Mouse (Mus musculus) spleen, postnatal 4 days (tissue): ENCODE data around the gene Fgfr2.

ENCODE experiments used
- DNase-seq, 2 experiments: peaks; one replicate each; pipeline ENCODE4 v3.0.0; 2022; ENCODE audit warnings: low spot score in 2 of 2

Fgfr2 gene

GRCm38 (mm10) chr7:130985716-130986115 is 2137.4 kb downstream of the Fgfr2 start:
- DNase-seq, result no peak

- DNase-seq, result no peak
These were observed 2138.0 kb downstream of the Fgfr2 start for GRCm38 (mm10) chr7:130985193-130985592.

DNA sequence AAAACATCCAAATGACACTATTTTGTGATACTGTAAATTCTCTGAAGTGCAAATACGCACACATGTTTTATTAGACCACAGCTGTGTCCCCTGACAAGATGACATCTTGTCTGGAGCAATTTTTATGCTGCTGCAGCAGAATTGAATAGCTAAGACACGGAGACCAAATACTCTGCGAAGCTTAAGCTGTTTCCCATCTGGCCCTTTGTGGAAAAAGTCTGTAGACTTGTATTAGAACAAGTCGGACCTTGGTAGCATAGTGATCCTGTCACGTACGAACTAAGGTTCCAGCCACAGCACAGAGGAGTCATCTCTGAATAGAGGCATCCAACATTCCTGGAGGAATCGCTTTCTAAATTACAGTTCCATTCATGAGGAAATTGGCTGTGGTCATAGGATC is 2138.9 kb downstream of the Fgfr2 start:
- DNase-seq, result no peak

- DNase-seq, result no peak
These were observed 2140.3 kb downstream of the Fgfr2 start for GRCm38 (mm10) chr7:130982881-130983280.

- no peak for DNase-seq
These were observed 2140.8 kb downstream of the Fgfr2 start for GRCm38 (mm10) chr7:130982371-130982770.

DNA sequence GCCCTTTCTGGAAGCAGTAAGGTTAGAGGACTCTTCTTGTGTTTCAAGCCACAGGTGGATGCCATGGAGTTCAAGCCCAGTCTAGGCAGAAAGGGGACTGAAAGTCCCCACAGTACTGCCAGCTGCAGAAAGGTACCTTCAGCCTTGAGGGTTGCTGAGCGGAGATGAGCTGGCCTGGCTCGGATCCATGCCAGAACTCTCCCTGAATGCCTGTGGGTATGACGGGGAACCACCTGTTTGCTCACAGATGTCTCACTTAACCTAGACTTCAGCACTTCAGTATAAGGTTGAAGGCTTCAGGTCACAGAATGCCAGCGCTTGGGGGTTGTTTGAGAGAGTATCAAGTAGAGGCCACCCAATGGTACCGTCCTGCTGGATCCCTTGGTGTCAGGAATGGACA is 2143.0 kb downstream of the Fgfr2 start:
- no peak for DNase-seq

GRCm38 (mm10) chr7:130978545-130978944 is 2144.6 kb downstream of the Fgfr2 start:
- no peak for DNase-seq

DNA sequence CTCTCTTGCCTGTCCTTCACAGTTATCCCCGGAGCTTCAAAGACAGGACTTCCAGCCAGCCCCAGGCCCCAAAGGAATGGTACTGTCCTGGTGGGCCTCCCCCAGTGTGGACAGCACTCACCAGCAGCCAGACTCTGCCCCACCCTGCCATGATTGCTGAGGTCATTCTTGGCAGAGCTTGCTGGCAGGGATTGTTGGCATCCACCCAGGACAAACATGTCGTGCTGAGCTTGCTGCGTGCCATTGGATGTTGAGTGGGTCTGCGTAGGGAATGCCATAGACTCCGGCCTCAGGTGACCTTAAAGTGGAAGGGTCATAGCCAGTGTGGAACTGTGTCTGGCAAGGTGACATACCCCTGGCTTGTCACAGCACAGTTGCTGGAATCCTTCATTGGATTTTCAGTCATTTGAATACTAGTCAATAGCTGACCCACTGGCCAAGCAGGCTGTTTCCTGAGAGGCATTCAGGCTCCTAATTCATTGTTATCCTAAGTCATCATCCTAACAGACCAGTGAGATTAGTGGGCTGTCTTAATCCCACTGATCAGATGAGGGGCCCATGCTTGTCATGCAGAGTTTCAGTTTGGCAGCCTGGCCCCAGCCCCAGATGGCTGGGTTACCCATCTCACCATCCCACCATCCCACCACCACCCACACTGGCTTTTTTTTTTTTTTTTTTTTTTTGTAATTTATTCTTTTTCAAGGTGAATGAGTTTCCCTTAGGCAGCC is 2145.2 kb downstream of the Fgfr2 start:
- DNase-seq, result no peak

DNA sequence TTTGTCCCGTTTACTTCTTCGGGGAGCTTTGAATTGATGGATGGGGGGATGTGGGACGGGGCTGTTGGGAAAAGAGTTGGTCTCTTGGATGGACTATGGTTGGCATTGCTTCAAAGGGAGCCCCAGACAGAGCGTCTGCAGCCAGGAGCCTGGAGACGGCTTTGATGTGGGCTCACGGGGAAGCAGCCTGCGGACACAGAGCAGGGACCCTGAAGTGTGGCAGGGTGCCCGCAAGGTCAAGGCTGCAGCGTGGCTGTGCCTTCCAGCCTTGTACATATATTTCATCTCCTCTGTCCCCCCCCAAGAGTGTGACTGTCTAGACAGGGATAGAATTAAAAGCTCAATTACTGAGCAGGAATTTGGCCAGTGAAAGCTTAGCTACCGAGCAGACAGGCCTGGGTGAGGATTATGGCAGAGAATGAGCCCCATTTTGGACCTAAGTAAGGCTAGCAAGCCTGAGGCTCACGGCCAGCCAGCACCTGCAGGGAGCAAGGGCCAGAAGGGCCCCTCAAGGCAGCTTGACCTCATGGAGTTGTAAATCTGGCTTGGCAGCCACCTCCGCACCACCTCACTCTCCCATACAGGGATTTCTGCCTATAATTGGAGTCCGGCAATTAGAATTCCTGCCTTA is 2146.7 kb downstream of the Fgfr2 start:
- DNase-seq, result no peak

GRCm38 (mm10) chr7:130972767-130973166 is 2150.4 kb downstream of the Fgfr2 start:
- no peak for DNase-seq

DNA sequence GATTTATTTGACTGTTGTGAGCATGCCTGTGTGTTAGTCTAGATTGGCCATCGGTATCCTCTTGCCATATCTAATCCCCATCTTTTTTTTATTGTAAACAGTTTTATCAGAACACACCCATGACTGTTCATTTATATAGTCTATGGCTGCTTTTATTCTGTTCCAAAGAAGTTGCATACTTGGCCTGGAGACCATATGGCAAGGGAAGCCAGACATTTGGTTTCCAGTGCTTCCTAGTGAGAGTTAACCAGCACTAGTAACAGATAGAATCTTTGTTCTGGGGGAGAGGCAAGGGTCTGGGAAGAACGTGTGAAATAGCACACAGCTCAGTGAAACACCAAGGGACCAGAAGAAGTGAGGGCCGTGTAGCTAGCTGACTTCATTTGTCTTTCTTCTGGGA is 2153.6 kb downstream of the Fgfr2 start:
- DNase-seq, result no peak

DNA sequence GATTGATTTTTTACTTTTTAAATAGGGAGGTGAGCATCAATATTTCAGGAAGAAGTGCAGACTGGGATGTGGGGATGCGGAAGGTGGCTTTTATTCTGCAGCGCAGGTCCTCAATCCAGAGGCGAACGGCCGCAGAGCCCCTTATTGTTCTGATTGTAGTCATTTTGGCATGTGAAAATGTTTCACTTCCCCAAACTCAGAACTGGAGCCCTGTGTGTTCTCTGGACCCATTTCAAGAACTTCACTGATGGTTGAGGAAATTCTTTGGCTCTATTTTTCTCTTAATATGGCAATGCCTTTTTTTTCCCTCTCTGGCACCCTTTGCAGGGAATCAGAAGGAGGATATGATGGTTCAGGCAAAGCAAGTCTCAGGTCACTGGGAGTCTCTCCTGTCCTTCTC is 2154.1 kb downstream of the Fgfr2 start:
- no peak for DNase-seq

DNA sequence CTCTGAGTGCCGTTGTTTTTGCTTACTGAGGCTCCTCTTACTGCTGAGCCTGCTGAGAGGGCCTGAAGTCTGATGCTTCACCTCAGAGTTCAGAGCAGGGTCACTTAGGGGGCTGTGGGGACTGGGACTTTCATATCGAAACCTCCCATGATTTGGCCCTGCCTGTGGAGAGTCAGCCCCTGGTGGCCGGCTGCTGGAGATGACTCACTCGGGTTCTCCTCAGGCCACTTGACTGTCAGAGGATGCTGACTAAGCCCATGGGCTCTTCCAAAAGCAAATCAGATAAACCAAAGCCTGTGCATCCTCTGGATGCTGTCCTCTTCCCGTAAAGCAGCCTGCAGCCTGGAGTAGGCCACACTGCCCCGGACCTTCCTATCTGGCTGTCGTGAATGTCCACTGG is 2154.6 kb downstream of the Fgfr2 start:
- DNase-seq, result no peak

DNA sequence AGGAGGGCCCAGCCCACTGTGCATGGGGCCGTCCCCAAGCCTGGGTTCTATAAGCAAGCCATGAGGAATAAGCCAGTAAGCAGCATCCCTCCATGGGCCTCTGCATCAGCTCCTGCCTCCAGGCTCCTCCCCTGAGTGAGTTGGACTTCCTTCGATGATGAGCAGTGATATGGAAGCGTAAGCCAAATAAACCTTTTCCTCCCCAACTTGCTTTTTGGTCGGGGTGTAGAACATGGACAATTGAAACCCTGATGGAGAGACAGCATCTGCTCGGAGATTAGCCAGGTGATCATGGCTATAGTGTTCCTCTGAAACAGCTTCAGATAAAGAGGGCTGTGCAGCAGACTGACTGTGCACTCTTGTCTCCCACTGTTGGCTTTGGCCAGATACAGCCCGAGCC is 2155.2 kb downstream of the Fgfr2 start:
- no peak for DNase-seq

DNA sequence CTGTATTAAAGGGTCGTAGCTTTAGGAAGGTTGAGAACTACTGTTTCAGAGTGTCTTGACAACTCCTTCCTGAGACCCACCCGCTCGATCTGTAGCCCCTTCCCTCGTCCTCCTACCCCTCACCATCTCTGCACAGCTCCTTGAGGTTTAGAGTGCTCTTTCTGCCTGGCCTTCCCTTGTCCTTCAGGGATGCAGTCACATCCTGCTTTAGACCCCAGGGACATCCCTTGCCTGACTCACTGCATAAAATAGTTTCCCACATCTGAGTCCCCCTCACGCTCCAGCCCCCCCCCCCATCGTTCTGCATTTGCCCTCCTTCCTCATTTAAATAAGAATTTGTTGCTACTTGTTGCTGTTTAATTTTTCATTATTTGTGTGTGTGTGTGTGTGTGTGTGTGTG is 2156.3 kb downstream of the Fgfr2 start:
- DNase-seq, result no peak

DNA sequence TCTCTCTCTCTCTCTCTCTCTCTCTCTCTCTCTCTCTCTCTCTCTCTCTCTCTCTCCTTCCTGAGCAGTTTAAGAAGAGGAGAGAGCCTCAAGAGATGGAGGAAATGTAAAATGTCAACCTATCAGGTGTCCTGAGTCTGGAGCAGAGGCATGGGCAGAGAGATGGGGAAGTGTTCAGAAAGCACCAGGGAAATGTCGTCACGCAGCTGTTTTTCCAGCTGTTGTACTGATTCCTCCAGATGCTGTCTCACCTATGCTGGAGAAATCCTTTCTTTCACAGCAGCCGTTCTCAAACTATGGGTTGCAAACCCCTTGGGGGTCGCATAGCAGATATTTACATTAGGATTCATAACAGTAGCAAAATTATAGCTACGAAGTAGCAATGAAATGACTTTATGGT is 2156.7 kb downstream of the Fgfr2 start:
- DNase-seq, result no peak

DNA sequence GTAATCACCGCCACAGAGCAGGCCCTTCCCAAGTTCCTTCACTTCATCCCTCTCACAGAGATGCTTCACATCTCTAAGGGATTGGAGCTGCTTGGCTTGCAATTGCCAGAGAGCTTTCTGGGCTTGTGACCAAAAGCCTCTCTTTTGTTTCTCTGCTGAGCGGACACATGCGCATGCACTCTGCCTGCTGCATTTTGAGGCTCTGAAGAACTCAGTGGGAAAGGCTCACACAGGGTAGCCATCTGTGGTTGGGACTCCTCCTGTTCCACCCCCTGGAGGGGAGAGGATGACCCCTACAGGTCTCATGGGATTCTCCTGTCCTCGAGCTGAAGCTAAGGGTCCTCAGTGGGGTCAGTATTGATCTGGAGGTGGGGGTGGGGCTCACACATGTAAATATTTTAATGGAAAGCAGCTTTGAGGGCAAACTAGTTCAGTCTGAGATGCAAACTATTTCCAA is 2157.2 kb downstream of the Fgfr2 start:
- DNase-seq, result no peak

- DNase-seq, result no peak
These were observed 2157.8 kb downstream of the Fgfr2 start for GRCm38 (mm10) chr7:130965396-130965795.

GRCm38 (mm10) chr7:130964686-130965085 is 2158.5 kb downstream of the Fgfr2 start:
- no peak for DNase-seq

- DNase-seq, result no peak
These were observed 2161.7 kb downstream of the Fgfr2 start for GRCm38 (mm10) chr7:130961429-130961828.

- DNase-seq, result no peak
These were observed 2163.3 kb downstream of the Fgfr2 start for GRCm38 (mm10) chr7:130959868-130960267.

GRCm38 (mm10) chr7:130958551-130958950 is 2164.6 kb downstream of the Fgfr2 start:
- no peak for DNase-seq

DNA sequence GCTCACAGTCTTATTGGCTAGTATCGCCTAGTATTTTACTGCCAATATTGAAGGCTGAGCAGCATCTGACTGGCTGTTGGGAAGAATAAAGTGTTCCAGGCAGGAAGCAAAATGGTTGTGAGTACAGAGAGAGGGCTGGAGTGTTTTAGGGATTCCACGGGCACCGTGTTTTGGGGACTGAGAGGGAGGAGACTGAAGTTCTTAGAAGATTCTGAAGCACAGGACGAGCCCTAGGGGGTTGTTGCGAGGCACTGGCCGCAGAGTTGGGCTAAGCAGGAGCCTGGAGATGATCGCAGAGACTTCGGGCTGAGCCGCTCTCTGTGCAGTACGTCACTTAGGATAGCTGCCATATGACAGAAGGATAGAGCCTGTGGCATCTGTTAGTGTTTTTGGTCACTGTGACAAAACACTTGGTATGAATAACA is 2169.0 kb downstream of the Fgfr2 start:
- no peak for DNase-seq

DNA sequence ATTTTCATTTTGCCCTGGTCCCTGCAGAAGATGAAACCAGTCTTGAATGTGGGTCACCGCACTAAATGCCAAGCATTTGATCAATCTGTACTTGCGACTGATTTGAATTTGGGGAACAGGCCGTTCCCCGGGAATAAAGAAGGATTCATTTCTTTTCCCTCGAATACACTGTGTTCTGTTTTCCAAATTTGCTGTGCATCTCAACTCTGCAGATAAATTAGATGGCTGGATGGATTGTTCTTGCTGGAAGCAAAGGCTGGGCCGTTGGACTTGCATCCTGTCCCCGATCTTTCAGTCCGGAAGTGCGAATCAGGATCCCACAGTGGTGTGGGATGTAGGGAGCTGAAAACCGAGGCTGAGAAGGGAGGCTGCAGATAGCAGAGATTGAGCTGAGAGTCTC is 2169.8 kb downstream of the Fgfr2 start:
- DNase-seq, result no peak
